Mouse (Mus musculus) right cerebral cortex, postnatal 4 days (tissue): ENCODE results near the gene Hk2.
"Not testable (repeated sequence)": the region's sequence is repeated elsewhere in the genome, so short reads cannot be mapped to it uniquely, and the experiment has no call there.

Source experiments
- DNase-seq: peaks from one replicate; pipeline ENCODE4 v3.0.0-alpha.2; 2022

Hk2 gene

GRCm38 (mm10) chr6:82679286-82679685, 95.0 kb downstream of the Hk2 start:
- DNase-seq: not testable (repeated sequence)

- not testable (repeated sequence) for DNase-seq
Observed at GRCm38 (mm10) chr6:82677629-82678028, 96.6 kb downstream of the Hk2 start.
